Mouse (Mus musculus) embryonic facial prominence, embryonic 12.5 days (tissue): ENCODE measurements around the gene Grin3a. TPM values are rescaled to one million over a fixed set of nuclear protein-coding genes. Genes with fewer than 3 reads are reported as not detected.

ENCODE experiments used
- ATAC-seq: fragments of 200-750 bp; cut with Nextera tagmentation; 2 replicates; pipeline ENCODE4 v1.8.0; 2017; ENCODE audit not compliant: insufficient number of reproducible peaks, insufficient read depth, low FRiP score, low TSS enrichment
- H3K27ac ChIP-seq: fragments of 300-500 bp; sonication (generic); 2 replicates; pipeline ENCODE4 v1.5.1; 2016; ENCODE audit warnings: mild to moderate bottlenecking
- H3K27me3 ChIP-seq: fragments of 300-500 bp; sonication (generic); 2 replicates; pipeline ENCODE4 v1.6.1; 2016; ENCODE audit warnings: mild to moderate bottlenecking, moderate library complexity
- H3K36me3 ChIP-seq: fragments of 300-500 bp; sonication (generic); 2 replicates; pipeline ENCODE4 v1.6.1; 2016; ENCODE audit warnings: mild to moderate bottlenecking
- H3K4me1 ChIP-seq: fragments of 300-500 bp; sonication (generic); 2 replicates; pipeline ENCODE4 v1.6.1; 2016
- H3K4me2 ChIP-seq: fragments of 300-500 bp; sonication (generic); replicated peaks from 2 replicates; pipeline ENCODE4 v1.6.1; 2016; ENCODE audit warnings: mild to moderate bottlenecking, moderate library complexity
- H3K4me3 ChIP-seq: fragments of 300-500 bp; sonication (generic); 2 replicates; pipeline ENCODE4 v1.5.1; 2016; ENCODE audit warnings: mild to moderate bottlenecking
- H3K9ac ChIP-seq: fragments of 300-500 bp; sonication (generic); 2 replicates; pipeline ENCODE4 v1.6.1; 2016; ENCODE audit warnings: mild to moderate bottlenecking, moderate library complexity
- H3K9me3 ChIP-seq: fragments of 300-500 bp; sonication (generic); 2 replicates; pipeline ENCODE4 v1.6.1; 2016; ENCODE audit warnings: mild to moderate bottlenecking, moderate library complexity
- WGBS: fragments of 180-500 bp; shearing (Covaris S2); methylation state at CpG from one replicate; pipeline ENCODE4 v1.1.7; 2016; 5-methylcytosine and 5-hydroxymethylcytosine counted together
- polyA plus RNA-seq: library from polyadenylated mRNA; unstranded; fragments of >200 nt; fragmentation: Nextera tagmentation; extraction: Ambion mirVana; gene quantifications from 2 replicates; pipeline ENCODE4 v1.2.1, GENCODE M21; 2016

The Grin3a gene
- polyA plus RNA-seq, 1 experiment from 2014 or later, result 2.5 TPM

- 89% methylated on average over 5 of the region's 5 CpGs for WGBS
- no peak overlapping the region for H3K27ac ChIP-seq
- ATAC-seq, result no peak
- H3K9ac ChIP-seq, result no peak overlapping the region
- H3K4me2 ChIP-seq, result no peak overlapping the region
- no peak overlapping the region for H3K4me3 ChIP-seq
- no peaks in the 10 kb centered on the region for H3K27me3 ChIP-seq
- no peaks in the 10 kb centered on the region for H3K36me3 ChIP-seq
- no peaks in the 10 kb centered on the region for H3K4me1 ChIP-seq
- H3K9me3 ChIP-seq, result no peaks in the 10 kb centered on the region
These were observed 102.7 kb downstream of the Grin3a start for GRCm38 (mm10) chr4:49742847-49743246.

GRCm38 (mm10) chr4:49741942-49742341, 103.6 kb downstream of the Grin3a start:
- Histone ChIP-seq H3K9ac (no peak overlapping the region), H3K4me1 (no peaks in the 10 kb centered on the region), H3K36me3 (no peaks in the 10 kb centered on the region), H3K9me3 (no peaks in the 10 kb centered on the region), H3K27me3 (no peaks in the 10 kb centered on the region), H3K4me2 (no peak overlapping the region), H3K4me3 (no peak overlapping the region), H3K27ac (no peak overlapping the region)
- ATAC-seq, result no peak
- 94% methylated on average over 2 of the region's 2 CpGs for WGBS

DNA sequence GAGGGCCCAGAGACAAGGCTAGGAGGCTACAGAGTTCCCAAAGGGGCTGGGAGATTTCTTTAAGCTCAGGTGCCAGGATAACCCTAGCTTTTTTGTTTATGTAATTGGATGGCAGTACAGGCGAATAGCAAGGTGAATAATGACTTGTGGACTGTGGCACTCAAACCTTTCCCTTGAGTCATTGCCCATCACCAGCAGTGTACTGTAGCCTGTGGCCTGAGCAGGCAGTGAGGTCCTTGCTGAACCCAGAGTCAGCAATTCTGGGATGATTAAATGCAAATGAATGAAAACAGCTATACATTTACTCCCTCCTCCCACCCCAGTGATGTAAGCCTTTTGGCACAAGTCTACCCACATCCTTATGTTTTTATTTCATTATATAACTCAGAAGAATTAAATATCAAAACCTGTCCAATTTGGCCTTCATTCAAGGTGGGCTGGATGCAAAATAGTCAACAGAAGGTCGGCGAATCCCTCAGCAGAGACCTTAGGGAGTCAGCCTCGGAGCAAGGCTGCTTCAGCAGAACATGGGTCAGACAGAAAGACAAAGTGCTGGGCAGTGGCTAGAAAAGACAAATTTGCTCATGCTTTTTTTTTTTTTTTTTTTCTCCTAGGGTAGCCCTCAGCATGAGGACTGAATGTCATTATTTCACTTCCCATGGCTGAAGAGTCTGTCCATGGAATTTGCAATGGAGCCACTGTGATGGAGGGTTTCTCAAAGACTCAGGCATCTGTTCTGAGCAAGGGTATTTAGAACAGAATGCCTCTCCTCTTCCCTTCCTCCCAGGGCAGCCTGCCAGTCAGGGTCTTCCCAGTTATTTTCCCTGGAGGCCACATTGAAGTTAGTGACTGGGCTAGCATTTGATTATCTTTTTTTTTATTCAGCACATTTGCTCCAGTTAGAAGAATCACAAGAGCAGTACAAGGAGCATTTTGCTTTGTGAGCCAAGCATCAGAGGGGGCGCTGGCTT, 104.5 kb downstream of the Grin3a start:
- H3K36me3 ChIP-seq, result no peaks in the 10 kb centered on the region
- H3K27me3 ChIP-seq, result no peaks in the 10 kb centered on the region
- ATAC-seq, result no peak
- no peak overlapping the region for H3K4me3 ChIP-seq
- no peak overlapping the region for H3K27ac ChIP-seq
- no peaks in the 10 kb centered on the region for H3K9me3 ChIP-seq
- 85% methylated on average over 5 of the region's 5 CpGs for WGBS
- H3K9ac ChIP-seq, result no peak overlapping the region
- no peak overlapping the region for H3K4me2 ChIP-seq
- no peaks in the 10 kb centered on the region for H3K4me1 ChIP-seq

GRCm38 (mm10) chr4:49739561-49739960, 106.0 kb downstream of the Grin3a start:
- H3K9me3 ChIP-seq, result no peaks in the 10 kb centered on the region
- no peaks in the 10 kb centered on the region for H3K36me3 ChIP-seq
- no peak for ATAC-seq
- WGBS, result 84% methylated on average over 1 of the region's 1 CpGs
- H3K4me1 ChIP-seq, result no peaks in the 10 kb centered on the region
- H3K9ac ChIP-seq, result no peak overlapping the region
- H3K27me3 ChIP-seq, result no peaks in the 10 kb centered on the region
- no peak overlapping the region for H3K4me3 ChIP-seq
- H3K27ac ChIP-seq, result no peak overlapping the region
- H3K4me2 ChIP-seq, result no peak overlapping the region

DNA sequence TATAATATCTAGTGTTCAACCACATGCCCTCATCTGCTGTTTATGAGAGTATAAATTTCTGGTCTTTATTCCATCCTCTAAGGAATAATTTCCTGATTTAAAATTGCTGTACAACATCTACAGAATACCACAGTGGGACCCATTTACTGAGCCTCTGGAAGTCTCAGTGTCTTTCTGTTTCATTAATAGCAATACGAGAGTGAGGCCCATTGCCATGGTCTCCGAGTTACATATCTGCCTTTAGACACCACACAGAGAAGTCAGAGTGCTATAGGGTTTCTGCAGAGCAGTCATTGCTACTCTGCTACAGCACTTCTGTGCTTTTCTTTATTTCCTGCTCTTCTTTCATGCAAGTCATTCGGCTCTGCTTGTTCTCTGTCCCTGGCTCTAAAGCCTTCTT, 116.2 kb downstream of the Grin3a start:
- Histone ChIP-seq H3K4me3 (no peak overlapping the region), H3K4me1 (no peaks in the 10 kb centered on the region), H3K27ac (no peak overlapping the region), H3K9ac (no peak overlapping the region), H3K27me3 (no peaks in the 10 kb centered on the region), H3K9me3 (no peaks in the 10 kb centered on the region), H3K36me3 (no peaks in the 10 kb centered on the region), H3K4me2 (no peak overlapping the region)
- ATAC-seq, result no peak
- 74% methylated on average over 3 of the region's 3 CpGs for WGBS

GRCm38 (mm10) chr4:49723908-49724307, 121.6 kb downstream of the Grin3a start:
- Histone ChIP-seq H3K4me3 (no peak overlapping the region), H3K4me1 (no peaks in the 10 kb centered on the region)
- no peak for ATAC-seq

DNA sequence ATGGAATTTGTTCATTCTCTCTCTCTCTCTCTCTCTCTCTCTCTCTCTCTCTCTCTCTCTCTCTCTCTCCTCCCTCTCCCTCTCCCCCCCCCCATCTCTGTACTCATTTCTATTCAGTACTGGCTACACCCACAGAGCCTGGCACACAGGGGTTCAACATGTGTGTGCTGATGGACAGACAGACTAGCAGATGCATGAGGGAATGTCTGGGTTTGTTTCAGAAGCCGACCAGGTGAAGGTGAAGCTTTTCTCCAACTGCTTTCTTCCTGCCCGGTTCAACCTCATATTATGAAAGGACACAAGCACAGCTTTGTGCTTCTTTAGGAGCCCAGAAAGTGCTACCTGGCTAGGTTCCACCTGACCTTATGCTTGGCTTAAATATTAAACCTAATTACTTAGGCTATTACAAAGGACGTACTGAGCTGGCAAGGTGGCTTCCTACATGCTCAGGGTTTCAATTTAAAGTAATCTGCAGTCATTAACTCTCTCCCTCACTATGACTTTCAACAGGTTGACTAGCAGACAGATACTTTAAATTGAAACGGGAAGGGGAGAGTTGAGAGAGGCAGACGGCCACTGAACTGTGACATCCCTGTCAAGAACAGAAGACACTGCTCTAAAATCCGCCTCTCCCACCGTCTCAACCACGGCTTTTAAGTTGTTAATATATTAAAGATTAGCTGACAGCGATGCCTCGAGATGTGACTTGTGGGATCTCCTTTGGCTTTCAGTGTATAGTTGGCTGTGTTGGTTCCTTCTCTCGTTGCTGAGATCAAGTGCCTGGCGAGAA, 153.9 kb downstream of the Grin3a start:
- 73% methylated on average over 12 of the region's 12 CpGs for WGBS
- H3K36me3 ChIP-seq, result no peaks in the 10 kb centered on the region
- H3K4me1 ChIP-seq, result 0 out of 2 replicates have a peak, but pooled peaks cover 5% of the 10 kb centered on the region

More at GRCm38 (mm10) chr4:49723908-49724307, 121.6 kb downstream of the Grin3a start:
- Histone ChIP-seq H3K27ac (no peak overlapping the region), H3K9me3 (no peaks in the 10 kb centered on the region), H3K9ac (no peak overlapping the region), H3K4me2 (no peak overlapping the region), H3K36me3 (no peaks in the 10 kb centered on the region), H3K27me3 (no peaks in the 10 kb centered on the region)
- 97% methylated on average over 2 of the region's 2 CpGs for WGBS

DNA sequence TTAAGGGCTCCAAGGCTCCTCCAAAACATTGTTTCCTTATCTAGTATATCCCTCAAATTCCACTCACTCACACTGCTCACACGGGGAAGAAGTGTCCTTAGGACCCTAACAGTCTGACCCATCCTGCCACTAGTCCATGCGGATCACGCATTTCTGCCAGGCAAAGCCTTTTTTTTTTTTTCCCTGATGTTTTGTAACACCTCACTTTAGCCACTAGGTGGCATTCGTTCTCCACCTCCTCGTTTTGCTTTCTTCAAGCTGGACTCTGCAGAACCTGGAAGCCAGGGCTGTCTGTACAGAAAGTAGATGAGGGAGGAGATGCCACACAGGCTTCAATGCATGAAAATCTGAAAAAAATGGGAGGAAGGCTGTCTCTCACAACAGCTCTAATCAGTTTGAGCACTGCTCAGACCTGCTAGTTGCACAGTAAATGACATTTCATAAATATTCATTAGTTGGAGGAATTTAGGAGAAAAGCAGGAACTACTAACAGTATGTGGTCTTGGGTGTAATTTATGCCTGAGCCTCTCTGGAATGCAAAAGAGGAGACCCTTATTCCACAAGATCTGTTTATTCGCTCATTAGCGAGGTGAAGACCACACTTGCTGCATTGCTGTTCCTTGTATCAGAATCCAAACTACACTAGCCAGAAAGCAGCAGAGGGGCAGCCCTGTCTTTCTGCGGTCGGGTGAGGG, 156.8 kb downstream of the Grin3a start:
- H3K4me1 ChIP-seq, result 0 out of 2 replicates have a peak, but pooled peaks cover 5% of the 10 kb centered on the region
- ATAC-seq, result 0 out of 2 replicates have a peak, but pooled peaks have one; percentile 35
- no peaks in the 10 kb centered on the region for H3K9me3 ChIP-seq
- H3K27me3 ChIP-seq, result no peaks in the 10 kb centered on the region
- WGBS, result 21% methylated on average over 9 of the region's 9 CpGs
- H3K4me3 ChIP-seq, result no peak overlapping the region
- no peak overlapping the region for H3K27ac ChIP-seq
- H3K4me2 ChIP-seq, result no peak overlapping the region
- no peaks in the 10 kb centered on the region for H3K36me3 ChIP-seq
- H3K9ac ChIP-seq, result no peak overlapping the region

More for the DNA sequence above, 153.9 kb downstream of the Grin3a start:
- ATAC-seq, result no peak
- no peak overlapping the region for H3K4me2 ChIP-seq
- H3K27me3 ChIP-seq, result no peaks in the 10 kb centered on the region
- H3K27ac ChIP-seq, result no peak overlapping the region
- no peak overlapping the region for H3K9ac ChIP-seq
- no peaks in the 10 kb centered on the region for H3K9me3 ChIP-seq
- no peak overlapping the region for H3K4me3 ChIP-seq

GRCm38 (mm10) chr4:49681812-49682211, 163.7 kb downstream of the Grin3a start, which contains the start of gene Ppp3r2:
Gene Ppp3r2, minus strand, starts transcription at chr4:49682024.
- Histone ChIP-seq H3K27me3 (no peaks in the 10 kb centered on the region), H3K4me1 (no peaks in the 10 kb centered on the region), H3K4me2 (no peak within 1 kb of the TSS), H3K4me3 (no peak within 1 kb of the TSS), H3K9me3 (no peaks in the 10 kb centered on the region), H3K36me3 (no peaks in the 10 kb centered on the region), H3K9ac (no peak within 1 kb of the TSS), H3K27ac (no peak within 1 kb of the TSS)
- 83% methylated on average over 13 of the region's 13 CpGs for WGBS
- no peak for ATAC-seq

DNA sequence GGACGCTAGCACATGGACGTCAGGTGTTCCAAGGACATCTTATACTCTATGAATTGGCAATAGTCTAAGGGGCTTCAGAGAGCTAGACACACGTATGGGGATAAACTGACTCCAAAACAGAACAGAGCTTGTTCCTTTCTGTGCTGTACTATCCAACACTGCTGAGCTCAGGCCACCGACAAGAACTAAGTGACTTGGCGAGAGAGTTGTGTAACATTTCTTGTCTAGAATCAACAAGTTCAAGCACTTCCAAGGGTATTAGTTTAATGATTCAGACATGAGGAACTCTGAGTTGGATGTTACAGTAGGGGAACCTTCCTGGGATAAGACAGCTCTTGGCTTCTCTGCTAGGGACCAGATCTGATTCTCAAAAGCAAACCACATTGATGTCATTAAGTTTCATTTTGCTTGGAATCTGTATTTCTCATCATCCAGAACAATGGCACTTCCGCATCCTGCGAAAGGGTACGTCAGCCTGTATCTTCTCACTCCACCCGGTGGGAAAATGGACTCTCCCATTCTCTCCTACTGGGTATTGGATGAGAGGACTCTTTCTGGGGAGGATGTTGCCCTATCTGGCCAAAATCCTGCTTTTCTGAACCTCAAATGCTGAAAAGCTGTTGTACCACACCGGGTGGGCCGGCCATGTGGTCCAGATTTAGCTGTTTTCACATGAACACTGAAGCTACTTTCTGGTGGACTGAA, 165.2 kb downstream of the Grin3a start:
- no peak overlapping the region for H3K4me3 ChIP-seq
- H3K4me2 ChIP-seq, result no peak overlapping the region
- no peak for ATAC-seq
- H3K9ac ChIP-seq, result no peak overlapping the region
- H3K9me3 ChIP-seq, result no peaks in the 10 kb centered on the region
- no peaks in the 10 kb centered on the region for H3K36me3 ChIP-seq
- H3K27ac ChIP-seq, result no peak overlapping the region
- no peaks in the 10 kb centered on the region for H3K27me3 ChIP-seq
- H3K4me1 ChIP-seq, result no peaks in the 10 kb centered on the region
- 90% methylated on average over 11 of the region's 11 CpGs for whole genome bisulfite sequencing

DNA sequence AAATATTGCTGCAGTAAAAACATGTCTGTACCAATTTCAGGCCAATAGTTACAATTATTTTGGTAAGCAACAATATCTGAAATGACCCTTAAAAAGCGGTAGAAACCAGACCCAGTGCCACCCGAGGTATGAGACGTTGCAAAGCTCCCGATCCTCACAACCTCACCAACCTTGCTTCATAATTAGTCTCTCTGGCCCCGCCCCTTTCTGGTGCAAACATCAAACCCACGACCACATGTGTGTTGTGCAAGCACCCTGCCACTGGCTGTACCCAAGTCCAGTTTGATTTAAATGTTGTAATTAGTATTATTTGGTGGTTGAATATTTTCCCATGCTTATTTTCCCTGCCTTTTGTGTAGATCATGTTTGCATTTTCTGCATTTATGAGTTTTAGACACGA, 168.8 kb downstream of the Grin3a start:
- no peak overlapping the region for H3K4me3 ChIP-seq
- no peak overlapping the region for H3K4me2 ChIP-seq
- H3K9ac ChIP-seq, result no peak overlapping the region
- WGBS, result 77% methylated on average over 7 of the region's 7 CpGs
- H3K36me3 ChIP-seq, result no peaks in the 10 kb centered on the region
- H3K4me1 ChIP-seq, result no peaks in the 10 kb centered on the region
- no peak for ATAC-seq
- H3K27me3 ChIP-seq, result no peaks in the 10 kb centered on the region
- no peak overlapping the region for H3K27ac ChIP-seq
- no peaks in the 10 kb centered on the region for H3K9me3 ChIP-seq
